Comparison of ENCODE assay signal across 8 mouse cellular contexts in the genomic region with DNA sequence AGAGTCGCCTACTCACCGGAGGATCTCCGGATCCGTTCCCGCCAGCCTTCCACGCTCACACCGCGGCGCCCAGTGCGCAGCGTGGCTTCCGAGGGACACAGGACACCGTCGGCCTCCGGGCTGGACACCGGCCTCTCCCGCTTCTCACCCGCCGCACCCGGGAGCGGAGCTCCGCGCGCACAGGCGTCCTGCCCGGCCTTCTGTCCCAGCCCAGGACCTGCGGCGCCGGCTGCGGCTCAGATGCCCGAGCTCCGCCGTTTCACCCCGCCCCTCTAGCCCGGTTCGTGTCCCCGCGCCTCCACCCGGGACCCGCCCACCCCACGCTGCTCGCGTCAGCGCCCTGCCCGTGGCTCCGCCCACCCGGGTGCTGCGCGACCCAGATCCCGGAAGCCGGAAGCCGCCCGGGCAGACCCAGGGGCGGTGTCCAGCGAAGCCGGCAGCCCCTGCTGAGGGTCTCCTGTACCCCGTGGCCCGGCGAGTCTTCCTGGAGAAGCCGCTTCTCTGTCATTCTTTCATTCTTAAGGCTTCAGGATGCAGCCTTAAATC. TPM values are rescaled to one million over a fixed set of nuclear protein-coding genes. Genes with fewer than 3 reads are reported as not detected.
DNase-seq lines count a peak whose midpoint lies in the region; ATAC-seq and TF ChIP-seq lines count a peak whose summit lies in the region.

Gene Zfp69, minus strand, starts transcription at position 272 of the 546 bp plus-strand sequence.

- under 1% methylated on average over 57 of the region's 60 CpGs for WGBS in forebrain, embryonic 12.5 days
- WGBS in heart, postnatal 0 days, result under 1% methylated on average over 52 of the region's 60 CpGs
- WGBS in neural tube, embryonic 14.5 days, result 0% methylated on average over 58 of the region's 60 CpGs

- peak within 1 kb of the TSS; percentile 79 for H3K4me2 ChIP-seq in forebrain, embryonic 12.5 days
- H3K4me2 ChIP-seq in heart, postnatal 0 days (ENCODE audit: low read depth, low read length), result peak within 1 kb of the TSS; percentile 97
- peak within 1 kb of the TSS; percentile 58 for H3K4me2 ChIP-seq in neural tube, embryonic 14.5 days (ENCODE audit: low read depth, low read length)

- TF ChIP-seq EP300 in heart, postnatal 0 days (IDR thresholded peaks at IDR 0.05; ENCODE audit: low read depth), result no peak

- H3K9me3 ChIP-seq in forebrain, embryonic 12.5 days, result no peaks in the 10 kb centered on the region
- no peaks in the 10 kb centered on the region for H3K9me3 ChIP-seq in heart, postnatal 0 days (replicated peaks; ENCODE audit: control insufficient read depth, low read length)
- no peaks in the 10 kb centered on the region for H3K9me3 ChIP-seq in neural tube, embryonic 14.5 days (ENCODE audit: control insufficient read depth, low read length)

- ATAC-seq in forebrain, embryonic 12.5 days (ENCODE audit: low FRiP score), result peak; percentile 97
- ATAC-seq in heart, postnatal 0 days (ENCODE audit: insufficient read depth, low read depth), result peak; percentile 99
- peak; percentile 98 for ATAC-seq in neural tube, embryonic 14.5 days (ENCODE audit: low read depth)

- H3K27ac ChIP-seq in forebrain, embryonic 12.5 days, result peak within 1 kb of the TSS; percentile 82
- H3K27ac ChIP-seq in heart, postnatal 0 days (ENCODE audit: low read depth), result peak within 1 kb of the TSS; percentile 94
- peak within 1 kb of the TSS; percentile 76 for H3K27ac ChIP-seq in neural tube, embryonic 14.5 days (ENCODE audit: low read depth, low read length)
- H3K27ac ChIP-seq in testis, adult 2 months (ENCODE audit: control insufficient read depth, insufficient read depth, low read depth, low read length), result peak within 1 kb of the TSS; percentile 86

- peak within 1 kb of the TSS; percentile 87 for H3K4me3 ChIP-seq in forebrain, embryonic 12.5 days (replicated peaks)
- peak within 1 kb of the TSS; percentile 80 for H3K4me3 ChIP-seq in heart, postnatal 0 days (ENCODE audit: low read depth, low read length)
- peak within 1 kb of the TSS; percentile 61 for H3K4me3 ChIP-seq in neural tube, embryonic 14.5 days (ENCODE audit: low read depth, low read length)
- H3K4me3 ChIP-seq in testis, adult 2 months (ENCODE audit: control insufficient read depth, low read depth, low read length), result peak within 1 kb of the TSS; percentile 97

- peak; percentile 66 for DNase-seq in ES-CJ7 (ENCODE audit: low read depth, low spot score)
- DNase-seq in c-Kit-positive CD71-positive TER-119-positive erythroid progenitor cells, embryonic 14.5 days (ENCODE audit: low spot score), result peak; percentile 86
- DNase-seq in heart, postnatal 0 days (ENCODE audit: low spot score), result peak; percentile 92
- DNase-seq in kidney, postnatal 4 days, result peak; percentile 94 to 96
- DNase-seq in lung, adult 18-20 months, result peak; percentile 91 to 93

- peaks cover 9% of the 10 kb centered on the region for H3K36me3 ChIP-seq in forebrain, embryonic 12.5 days (replicated peaks)
- H3K36me3 ChIP-seq in heart, postnatal 0 days (replicated peaks; ENCODE audit: control insufficient read depth, insufficient read depth, low read length), result peaks cover 10% of the 10 kb centered on the region
- no peaks in the 10 kb centered on the region for H3K36me3 ChIP-seq in neural tube, embryonic 14.5 days (ENCODE audit: control insufficient read depth, insufficient read depth, low read length)
- H3K36me3 ChIP-seq in testis, adult 2 months (ENCODE audit: control insufficient read depth, insufficient read depth, low read length), result no peaks in the 10 kb centered on the region

- TF ChIP-seq POLR2A in testis, adult 2 months (IDR thresholded peaks at IDR 0.05; ENCODE audit: control insufficient read depth, low read depth, low read length), result peak; percentile 85

- H3K4me1 ChIP-seq in forebrain, embryonic 12.5 days, result peaks cover 13% of the 10 kb centered on the region
- H3K4me1 ChIP-seq in heart, postnatal 0 days (ENCODE audit: control insufficient read depth, insufficient read depth), result peaks cover 3% of the 10 kb centered on the region; the same call in 1 of the 2 replicates
- H3K4me1 ChIP-seq in neural tube, embryonic 14.5 days (ENCODE audit: control insufficient read depth, insufficient read depth, low read length), result peaks cover 4% of the 10 kb centered on the region; the same call in 1 of the 2 replicates
- peaks cover 8% of the 10 kb centered on the region for H3K4me1 ChIP-seq in testis, adult 2 months (ENCODE audit: control insufficient read depth, insufficient read depth, low read length)

- peak within 1 kb of the TSS; percentile 85 for H3K9ac ChIP-seq in forebrain, embryonic 12.5 days
- peak within 1 kb of the TSS; percentile 84 for H3K9ac ChIP-seq in heart, postnatal 0 days (replicated peaks; ENCODE audit: low read depth, low read length)
- H3K9ac ChIP-seq in neural tube, embryonic 14.5 days (replicated peaks; ENCODE audit: low read depth, low read length), result peak within 1 kb of the TSS; percentile 77

- H3K27me3 ChIP-seq in forebrain, embryonic 12.5 days, result no peaks in the 10 kb centered on the region
- H3K27me3 ChIP-seq in heart, postnatal 0 days (ENCODE audit: control insufficient read depth, insufficient read depth, low read length), result no peaks in the 10 kb centered on the region
- H3K27me3 ChIP-seq in neural tube, embryonic 14.5 days (ENCODE audit: control insufficient read depth, insufficient read depth, low read length), result no peaks in the 10 kb centered on the region
- no peaks in the 10 kb centered on the region for H3K27me3 ChIP-seq in testis, adult 2 months (ENCODE audit: control insufficient read depth, insufficient read depth, low read length)

- no peak for TF ChIP-seq CTCF in heart, postnatal 0 days (IDR thresholded peaks at IDR 0.05; ENCODE audit: low read depth)
- no peak for TF ChIP-seq CTCF in testis, adult 2 months (IDR thresholded peaks at IDR 0.05; ENCODE audit: control insufficient read depth, insufficient read depth, insufficient replicate concordance, low read depth, low read length)

RNA-seq across cellular contexts. Expression of gene Zfp69, which starts in this region (rescaled TPM):
- 9.5 and 9.6 TPM in 2 replicates for polyA plus RNA-seq in forebrain, embryonic 12.5 days (2016; fragmentation: Nextera tagmentation; extraction: Ambion mirVana)
- 2.0 and 5.5 TPM in 2 replicates for total RNA-seq in heart, postnatal 0 days (2014; rRNA removed; ENCODE audit: low replicate concordance)
- 3.8 and 4.2 TPM in 2 replicates for polyA plus RNA-seq in heart, postnatal 0 days (2015; fragmentation: Nextera tagmentation; extraction: Ambion mirVana)
- polyA plus RNA-seq in neural tube, embryonic 14.5 days (2014; fragmentation: Nextera tagmentation; extraction: Ambion mirVana), result 5.5 and 6.7 TPM in 2 replicates
- polyA plus RNA-seq in testis, adult 2 months (2012; rRNA removed), result 1.8 and 2.4 TPM in 2 replicates

Comparison
In these comparisons a context has a peak if more than half of its experiments do, and no peak if none do; other contexts are left out.
1. Peak in every context shown above with its lines: DNase-seq, ATAC-seq, H3K4me3 ChIP-seq and H3K27ac ChIP-seq.